Mouse (Mus musculus) hindbrain, embryonic 15.5 days (tissue): ENCODE results near the gene Gm21830. TPM values are rescaled to one million over a fixed set of nuclear protein-coding genes. Genes with fewer than 3 reads are reported as not detected.

Experiments used
- ATAC-seq: fragments of 200-750 bp; cut with Nextera tagmentation; 2 replicates; pipeline ENCODE4 v1.8.0; 2017; ENCODE audit warnings: low read depth, moderate number of reproducible peaks, moderate TSS enrichment; ENCODE audit not compliant: low FRiP score
- H3K27ac ChIP-seq: fragments of 300-500 bp; sonication (generic); replicated peaks from 2 replicates; pipeline ENCODE4 v1.5.1; 2015; ENCODE audit warnings: mild to moderate bottlenecking, inconsistent platforms
- H3K27me3 ChIP-seq: fragments of 300-500 bp; sonication (generic); 2 replicates; pipeline ENCODE4 v1.6.1; 2015; ENCODE audit warnings: control low read depth, inconsistent platforms
- H3K36me3 ChIP-seq: fragments of 300-500 bp; sonication (generic); 2 replicates; pipeline ENCODE4 v1.6.1; 2015; ENCODE audit warnings: control low read depth, inconsistent platforms
- H3K4me1 ChIP-seq: fragments of 300-500 bp; sonication (generic); replicated peaks from 2 replicates; pipeline ENCODE4 v1.6.1; 2015; ENCODE audit warnings: control low read depth, inconsistent platforms
- H3K4me2 ChIP-seq: fragments of 300-500 bp; sonication (generic); 2 replicates; pipeline ENCODE4 v1.6.1; 2015; ENCODE audit warnings: moderate library complexity, mild to moderate bottlenecking, inconsistent platforms
- H3K4me3 ChIP-seq: fragments of 300-500 bp; sonication (generic); 2 replicates; pipeline ENCODE4 v1.5.1; 2015; ENCODE audit warnings: mild to moderate bottlenecking, inconsistent platforms
- H3K9ac ChIP-seq: fragments of 300-500 bp; sonication (generic); 2 replicates; pipeline ENCODE4 v1.6.1; 2015; ENCODE audit warnings: inconsistent platforms
- H3K9me3 ChIP-seq: fragments of 300-500 bp; sonication (generic); 2 replicates; pipeline ENCODE4 v1.6.1; 2016; ENCODE audit warnings: control low read depth, inconsistent platforms
- WGBS: fragments of 180-500 bp; shearing (Covaris S2); methylation state at CpG from one replicate; pipeline ENCODE4 v1.1.7; 2015; 5-methylcytosine and 5-hydroxymethylcytosine counted together
- polyA plus RNA-seq: library from polyadenylated mRNA; unstranded; fragments of >200 nt; fragmentation: Nextera tagmentation; extraction: Ambion mirVana; gene quantifications from 2 replicates; pipeline ENCODE4 v1.2.1, GENCODE M21; 2015

Gm21830 gene
- polyA plus RNA-seq, 1 experiment from 2014 or later: not detected

- H3K36me3 ChIP-seq: no peaks in the 10 kb centered on the region
- ATAC-seq: no peak
- no peaks in the 10 kb centered on the region for H3K27me3 ChIP-seq
- H3K4me2 ChIP-seq: no peak overlapping the region
- H3K9ac ChIP-seq: no peak overlapping the region
- H3K4me3 ChIP-seq: no peak overlapping the region
- H3K9me3 ChIP-seq: no peaks in the 10 kb centered on the region
- no peaks in the 10 kb centered on the region for H3K4me1 ChIP-seq
- H3K27ac ChIP-seq: no peak overlapping the region
- 19% methylated on average over 6 of the region's 6 CpGs for WGBS
Observed at GRCm38 (mm10) chr2:67477753-67478152, 64.2 kb downstream of the Gm21830 start.

- no peaks in the 10 kb centered on the region for H3K27me3 ChIP-seq
- H3K9ac ChIP-seq: no peak overlapping the region
- H3K27ac ChIP-seq: no peak overlapping the region
- H3K4me3 ChIP-seq: no peak overlapping the region
- ATAC-seq: no peak; the same call in 1 of the 2 replicates
- no peak overlapping the region for H3K4me2 ChIP-seq
- H3K36me3 ChIP-seq: no peaks in the 10 kb centered on the region
- H3K9me3 ChIP-seq: no peaks in the 10 kb centered on the region
- H3K4me1 ChIP-seq: no peaks in the 10 kb centered on the region
- 71% methylated on average over 3 of the region's 3 CpGs for WGBS
Observed at GRCm38 (mm10) chr2:67481051-67481450, 67.5 kb downstream of the Gm21830 start.

Other genes starting within 250 kb of the Gm21830 start
- gene Gm26727, start 19.5 kb downstream of the Gm21830 start, polyA plus RNA-seq: not detected in 2 replicates
- not detected in 2 replicates for gene Xirp2, start 32.3 kb downstream of the Gm21830 start, polyA plus RNA-seq
- gene B3galt1, start 152.1 kb downstream of the Gm21830 start, polyA plus RNA-seq: 54.5 and 60.6 TPM in 2 replicates